Mouse (Mus musculus) R1 (cell line): ENCODE measurements around the gene Faim2.

Source experiments
- DNase-seq: peaks from one replicate; pipeline ENCODE4 v3.0.0-alpha.2; 2018; ENCODE audit warnings: low read depth, low spot score

The Faim2 gene

DNA sequence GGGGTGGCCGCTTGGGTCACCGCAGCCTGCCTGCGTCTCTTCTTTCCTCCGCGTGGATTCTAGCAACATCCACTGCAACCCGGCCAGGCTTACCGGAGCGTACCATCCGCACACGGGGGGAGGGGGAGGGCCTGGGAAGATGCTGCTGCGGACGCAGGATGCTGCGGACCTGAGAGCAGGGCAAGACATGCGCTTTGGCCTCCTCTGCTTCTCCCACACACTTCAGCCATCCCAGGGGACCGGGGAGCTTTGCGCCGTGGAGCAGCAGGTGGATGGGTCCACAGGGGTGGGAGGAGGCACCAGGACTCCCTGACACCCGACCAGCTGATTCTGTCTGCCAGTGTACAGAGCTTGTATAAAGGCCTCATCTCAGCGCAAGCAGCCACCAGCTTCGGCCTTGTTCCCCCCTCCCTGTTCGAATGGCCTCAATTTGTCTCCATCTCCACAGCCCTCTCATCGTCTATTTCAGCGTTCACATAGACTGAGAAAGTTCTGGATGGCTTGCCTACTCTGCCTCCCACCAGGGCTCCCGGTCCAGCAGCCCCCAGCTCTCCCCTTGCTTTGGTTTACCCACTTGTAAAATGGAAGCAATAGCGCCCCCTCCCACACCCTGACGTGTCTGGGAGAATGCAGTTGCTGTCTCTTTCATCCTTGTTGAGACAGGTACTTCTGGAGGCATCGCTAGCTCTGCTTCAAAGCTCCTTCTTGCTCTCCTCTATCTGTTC, at the start of gene Faim2:
Gene Faim2 (minus strand): TSS at position 537 of the 725 bp plus-strand sequence.
- peak; percentile 36 for DNase-seq

DNA sequence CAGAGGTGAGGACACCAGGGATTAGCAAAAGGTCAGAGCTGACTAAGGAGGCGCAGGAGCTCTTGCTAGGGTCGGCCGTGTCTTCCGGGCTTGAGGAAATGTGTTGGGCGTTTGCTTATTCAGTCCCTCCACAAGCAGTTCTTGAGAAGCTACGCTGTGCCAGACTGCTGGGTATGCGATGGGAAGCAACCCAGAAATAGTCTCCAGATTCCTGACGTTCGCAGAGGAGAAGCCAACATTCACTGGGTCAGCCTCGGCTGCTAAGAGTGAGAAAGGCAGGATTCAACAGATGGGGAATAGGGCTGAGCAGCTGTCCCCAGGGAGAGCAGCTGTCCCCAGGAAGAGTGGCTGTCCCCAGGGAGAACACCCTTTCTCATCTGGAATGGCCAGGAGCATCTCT, 41.2 kb upstream of the Faim2 start:
- no peak for DNase-seq

DNA sequence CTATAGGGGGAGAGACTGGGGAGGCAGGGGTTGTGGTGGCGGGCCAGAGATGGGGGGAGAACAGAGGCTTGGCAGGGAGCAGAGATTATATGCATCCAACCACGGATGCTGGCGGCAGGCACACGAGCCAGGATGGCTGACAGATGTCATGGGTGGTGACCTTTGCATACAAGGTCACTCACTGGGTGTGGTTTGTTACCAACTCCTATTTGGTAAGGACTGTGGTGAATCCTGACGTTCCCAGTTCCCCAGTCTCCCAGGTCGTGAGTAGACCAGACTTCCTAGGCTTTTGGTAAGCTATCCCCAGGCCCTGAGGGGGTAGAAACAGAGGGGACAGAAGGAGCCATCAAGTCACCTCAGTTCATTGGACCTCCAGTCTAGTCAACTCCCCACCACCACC, 40.7 kb upstream of the Faim2 start:
- DNase-seq: no peak

DNA sequence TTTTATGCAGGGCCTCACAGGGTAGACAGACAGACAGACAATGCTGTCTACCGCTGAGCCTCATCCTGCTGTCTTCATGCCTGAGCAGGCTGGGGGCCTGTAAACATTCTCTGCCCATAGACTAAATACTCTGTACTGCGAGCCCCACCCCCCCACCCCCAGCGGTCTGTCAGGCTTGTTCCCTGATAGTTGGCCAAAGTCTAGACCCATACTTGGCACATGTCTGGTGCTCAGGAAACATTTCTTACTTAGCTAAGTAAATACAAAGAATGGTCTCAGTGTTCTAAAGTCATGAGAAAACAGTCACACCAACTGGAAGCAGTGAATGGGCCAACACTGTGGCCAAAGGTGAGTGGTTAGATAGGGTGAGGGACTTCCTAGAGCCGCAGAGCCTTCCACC, 39.4 kb upstream of the Faim2 start:
- no peak for DNase-seq

DNA sequence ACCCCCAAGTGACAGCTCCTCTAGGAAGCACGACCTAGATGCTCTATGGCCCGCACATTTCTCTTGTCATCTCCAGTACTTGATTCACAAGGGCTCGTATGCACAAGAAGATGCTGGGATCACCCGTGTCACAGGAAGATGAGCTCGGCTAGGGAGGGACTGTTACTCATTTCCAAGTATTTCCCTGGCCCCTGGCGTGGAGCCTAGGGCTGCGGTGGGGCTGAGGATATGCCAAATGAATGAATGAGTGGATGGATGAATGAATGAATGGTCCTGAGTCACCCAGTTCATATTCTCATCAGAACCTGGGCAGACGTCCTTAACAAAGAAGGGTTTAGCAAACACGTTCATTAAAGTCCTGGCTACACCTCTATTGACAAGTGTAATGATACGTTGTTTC, 32.3 kb upstream of the Faim2 start:
- DNase-seq: no peak

DNA sequence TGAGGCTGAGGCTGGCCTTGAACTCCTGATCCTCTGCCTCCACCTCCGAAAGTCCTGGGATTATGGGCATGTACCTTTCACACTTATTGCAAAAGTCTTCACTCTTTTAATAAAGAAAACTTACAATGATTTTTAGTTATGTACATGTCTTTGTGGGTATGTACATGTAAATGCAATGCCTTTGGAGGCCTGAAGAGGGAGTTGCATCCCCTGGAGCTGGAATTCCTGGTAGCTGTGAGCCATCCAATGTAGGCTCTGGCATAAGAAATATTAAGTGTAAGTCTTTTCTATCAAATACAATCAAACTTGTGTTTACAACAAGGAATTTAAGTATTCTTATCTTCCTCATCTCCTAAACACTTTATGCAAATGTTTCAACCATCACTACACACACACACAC, 31.0 kb upstream of the Faim2 start:
- peak; percentile 40 for DNase-seq

DNA sequence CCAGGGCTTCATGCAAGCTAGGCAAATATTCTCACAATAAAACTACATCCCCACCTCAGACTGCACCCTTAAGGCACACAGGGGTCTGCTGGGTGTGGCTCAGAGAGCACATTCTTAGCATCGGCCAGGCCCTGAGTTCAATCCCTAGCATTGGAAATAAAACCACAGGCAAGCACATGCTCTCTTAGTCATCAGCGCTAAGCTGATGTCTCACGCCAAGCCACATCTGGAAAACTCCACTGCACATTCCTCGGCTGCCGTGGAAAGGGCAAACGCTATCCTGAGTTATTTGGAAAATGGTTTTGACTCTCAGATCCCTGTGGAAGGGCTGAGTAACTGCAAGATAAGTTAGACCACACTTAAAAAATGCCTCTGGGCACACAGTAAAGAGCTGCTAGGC, 25.8 kb upstream of the Faim2 start:
- DNase-seq: peak; percentile 71

DNA sequence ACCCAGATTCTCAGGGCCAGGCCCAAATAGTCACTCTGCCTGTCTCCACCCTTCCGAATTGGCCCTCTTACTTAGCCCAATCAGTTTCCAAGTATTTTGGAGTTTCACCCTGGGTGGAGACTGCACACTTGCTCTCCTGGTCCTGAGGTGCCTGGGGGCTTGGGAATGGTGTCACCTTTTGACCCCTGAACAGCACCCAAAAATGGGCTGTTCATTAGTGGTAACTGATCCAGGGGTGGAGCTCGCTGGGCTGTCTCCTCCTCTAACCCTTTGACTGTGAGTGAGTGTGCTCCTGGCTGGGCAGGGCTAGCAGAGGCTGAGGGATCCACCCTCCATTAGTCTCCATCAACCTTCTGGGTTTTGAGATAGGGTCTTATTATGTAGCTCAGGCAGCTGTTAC, 21.9 kb upstream of the Faim2 start:
- peak; percentile 18 for DNase-seq

DNA sequence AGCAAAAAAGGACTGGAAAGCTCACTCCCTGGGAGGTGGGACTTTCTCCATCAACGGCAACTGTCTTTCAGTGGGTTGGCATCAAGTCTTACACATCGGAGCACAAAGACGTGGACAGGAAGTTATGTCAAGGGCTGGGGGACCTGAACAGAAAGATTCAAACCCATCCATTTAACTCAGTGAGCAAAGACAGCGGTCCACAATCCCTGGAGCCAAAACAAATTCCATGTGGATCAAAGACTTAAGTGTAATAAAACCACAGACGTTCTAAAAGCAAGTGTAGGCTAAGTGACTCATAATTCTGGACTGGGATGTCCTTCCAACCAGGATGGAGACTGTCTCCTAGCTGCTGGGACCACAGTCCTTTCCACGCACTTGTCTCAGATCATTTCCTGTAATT, 19.8 kb upstream of the Faim2 start:
- no peak for DNase-seq

DNA sequence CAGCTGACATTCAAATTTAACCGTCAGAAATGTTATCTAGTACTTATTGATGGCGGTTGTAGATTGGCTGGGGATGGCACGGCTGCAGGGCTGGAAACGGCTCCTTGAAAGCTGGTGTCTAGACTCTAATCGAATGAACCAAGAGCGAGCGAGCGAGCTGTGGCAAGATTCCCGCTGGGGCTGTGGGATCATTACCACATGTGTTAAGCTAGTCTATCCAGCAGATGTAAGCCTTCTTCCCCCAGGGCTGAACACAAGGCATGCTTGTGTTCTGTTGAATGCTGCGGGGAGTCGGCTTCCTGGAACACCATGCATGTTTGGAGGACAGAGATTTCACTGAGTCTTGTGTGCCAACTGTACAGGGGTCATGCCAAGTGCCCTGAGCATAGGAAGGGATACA, 18.6 kb upstream of the Faim2 start:
- DNase-seq: no peak

DNA sequence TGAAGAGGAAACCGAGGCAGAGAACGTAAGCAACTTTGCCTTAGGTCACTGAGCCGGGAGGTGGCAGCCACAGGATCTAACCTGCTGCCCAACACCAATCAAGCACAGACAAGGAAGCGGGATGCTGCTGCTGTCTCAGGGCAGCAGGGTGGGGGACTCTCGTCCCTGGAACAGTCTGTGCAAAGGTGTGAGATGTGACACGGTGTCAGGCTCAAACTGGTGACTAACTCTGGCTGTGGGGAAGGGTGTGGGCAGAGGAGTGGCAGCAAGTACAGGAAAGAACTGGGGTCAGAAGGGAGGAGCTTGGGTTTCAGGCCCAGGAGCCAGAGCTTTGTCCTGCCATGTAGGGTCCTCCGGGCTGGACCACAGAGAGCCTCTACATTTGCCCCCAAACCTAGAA, 16.1 kb upstream of the Faim2 start:
- no peak for DNase-seq

DNA sequence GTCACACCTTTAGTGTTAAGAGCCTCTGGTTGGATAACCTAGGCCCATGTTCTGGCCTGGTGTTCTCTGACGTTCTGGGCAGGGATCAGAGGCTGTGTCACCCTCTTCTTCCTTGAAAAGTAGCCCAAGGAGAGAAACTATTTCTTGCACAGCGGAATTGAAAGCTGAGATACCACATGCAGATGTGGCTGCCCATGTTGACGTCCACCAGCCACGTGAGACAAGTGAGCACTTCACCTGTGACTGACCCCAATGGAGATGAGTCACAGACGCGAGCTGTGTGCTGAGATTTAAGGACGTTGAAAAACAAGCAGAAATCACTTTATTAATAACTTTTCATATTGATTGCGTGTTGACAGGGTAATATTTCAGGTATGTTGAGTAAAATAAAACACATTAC, 11.9 kb upstream of the Faim2 start:
- no peak for DNase-seq

DNA sequence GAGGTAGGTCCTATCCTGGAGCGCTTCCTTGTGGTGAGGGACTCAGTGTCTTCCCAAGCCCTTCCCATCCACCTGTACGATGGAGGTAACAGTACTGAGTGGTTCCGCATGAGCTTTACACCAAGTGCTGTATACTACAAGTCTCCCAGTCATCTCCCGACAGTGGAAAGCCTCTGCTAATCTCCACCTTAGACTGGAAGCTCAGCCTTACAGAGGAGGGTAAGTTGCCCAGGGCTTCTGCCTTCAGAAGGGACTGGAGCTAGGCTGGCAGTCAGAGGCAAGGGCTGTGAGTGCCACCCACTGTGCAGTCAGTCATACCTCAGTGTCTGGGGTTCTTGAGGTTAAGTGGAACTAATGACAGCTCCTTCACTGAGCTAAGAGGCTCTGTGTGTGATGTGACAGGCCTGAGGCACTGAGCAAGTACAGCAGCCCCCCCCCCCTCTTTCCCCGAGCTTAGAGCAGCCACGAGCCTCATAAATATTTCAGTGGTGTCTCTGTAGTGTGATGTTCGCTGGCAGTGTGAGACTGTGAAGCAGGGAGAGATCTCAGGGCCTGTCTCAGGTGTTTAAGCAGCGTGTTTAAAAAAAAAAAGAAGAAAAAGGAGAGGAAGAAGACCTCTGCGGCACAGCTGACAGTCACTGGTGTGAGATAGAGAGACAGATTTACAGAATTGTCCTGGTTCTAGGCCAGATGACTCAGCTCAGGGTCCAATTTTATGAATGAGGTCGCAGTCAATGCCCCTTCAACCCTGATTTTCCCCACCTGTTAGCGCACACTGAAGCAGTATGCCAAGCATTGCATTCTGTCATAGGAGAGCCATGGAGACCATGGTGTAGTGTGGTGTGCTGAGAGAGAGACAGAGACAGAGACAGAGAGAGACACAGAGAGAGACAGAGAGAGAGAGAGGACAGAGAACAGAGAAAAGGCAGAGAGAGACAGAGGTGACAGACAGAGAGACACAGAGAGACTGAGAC, 9.2 kb upstream of the Faim2 start:
- DNase-seq: no peak

DNA sequence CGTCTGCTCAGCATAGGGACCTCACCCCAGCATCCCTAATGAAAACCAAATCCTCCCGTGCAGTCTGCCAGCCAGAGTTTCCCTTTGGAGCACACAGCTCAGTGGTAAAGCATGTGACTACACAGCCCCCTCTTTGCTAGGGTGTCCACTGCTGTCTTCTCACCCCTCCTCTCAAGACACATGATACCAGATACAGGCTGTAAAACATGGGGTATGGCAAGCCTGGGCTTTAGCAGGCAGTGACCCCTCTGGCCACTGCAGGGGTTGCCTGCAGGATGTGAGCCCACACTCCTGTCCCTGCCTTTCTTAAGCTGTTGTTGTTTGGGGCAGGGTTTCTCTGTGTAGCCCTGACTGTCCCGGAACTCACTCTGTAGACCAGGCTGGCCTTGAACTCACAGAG, 4.1 kb upstream of the Faim2 start:
- DNase-seq: no peak

DNA sequence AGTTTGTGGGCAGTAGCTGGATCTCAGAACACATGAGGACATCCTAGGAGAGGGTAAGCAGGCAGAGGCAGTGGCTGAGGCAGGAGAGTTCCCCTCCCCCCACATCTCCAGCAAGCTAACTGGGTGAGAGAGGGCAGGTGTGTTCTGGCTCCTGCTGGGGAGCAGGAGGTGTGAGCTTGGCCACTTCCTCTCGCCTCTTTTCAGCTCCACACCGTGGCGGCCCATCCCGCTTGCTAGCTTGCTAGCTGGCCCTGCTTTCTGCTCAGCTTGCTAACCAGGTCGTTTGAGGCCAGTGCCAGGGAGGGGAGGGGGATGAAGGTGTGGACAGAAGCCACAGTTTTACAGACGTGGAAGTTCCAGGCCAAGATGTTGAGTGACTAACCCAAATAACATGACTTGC, 3.2 kb upstream of the Faim2 start:
- DNase-seq: peak; percentile 23

DNA sequence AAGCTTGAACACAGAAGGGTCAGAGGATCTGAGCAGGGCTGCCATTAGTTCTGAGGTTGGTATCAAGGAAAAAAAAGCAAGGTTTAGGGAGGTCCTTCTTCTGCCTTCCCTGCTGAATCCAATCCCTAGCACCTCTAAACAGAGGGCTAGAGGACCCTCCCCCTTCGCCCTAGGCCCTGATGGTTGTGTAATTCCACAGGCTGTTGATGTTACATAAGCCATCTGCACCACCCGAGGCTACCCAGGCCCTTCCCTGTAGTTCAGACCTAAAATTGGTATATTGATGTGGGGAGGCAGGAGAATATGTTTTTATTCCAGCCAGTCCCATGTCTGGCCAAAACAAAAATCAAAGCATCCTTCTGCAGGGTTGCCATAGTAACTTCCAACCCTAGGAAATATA, 1.3 kb downstream of the Faim2 start:
- no peak for DNase-seq

DNA sequence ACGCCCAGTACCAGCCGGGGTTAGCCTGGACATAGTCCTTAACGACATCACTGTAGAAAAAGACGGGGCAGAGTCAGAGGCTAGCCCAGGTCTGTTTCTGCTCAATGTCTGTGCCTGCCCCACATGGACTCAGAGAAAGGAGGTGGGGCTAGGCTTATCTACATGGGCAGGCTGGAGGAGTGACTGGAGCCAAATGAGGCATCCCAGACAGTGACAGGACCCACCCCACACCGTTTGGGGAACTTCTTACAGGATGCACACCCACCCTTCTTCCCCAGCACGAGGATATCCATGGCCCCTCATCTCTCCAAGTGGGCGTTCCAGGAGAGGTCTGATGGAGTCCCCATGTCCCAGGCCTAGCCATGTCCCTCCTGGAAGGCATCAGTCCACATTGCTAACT, 7.7 kb downstream of the Faim2 start:
- DNase-seq: no peak

DNA sequence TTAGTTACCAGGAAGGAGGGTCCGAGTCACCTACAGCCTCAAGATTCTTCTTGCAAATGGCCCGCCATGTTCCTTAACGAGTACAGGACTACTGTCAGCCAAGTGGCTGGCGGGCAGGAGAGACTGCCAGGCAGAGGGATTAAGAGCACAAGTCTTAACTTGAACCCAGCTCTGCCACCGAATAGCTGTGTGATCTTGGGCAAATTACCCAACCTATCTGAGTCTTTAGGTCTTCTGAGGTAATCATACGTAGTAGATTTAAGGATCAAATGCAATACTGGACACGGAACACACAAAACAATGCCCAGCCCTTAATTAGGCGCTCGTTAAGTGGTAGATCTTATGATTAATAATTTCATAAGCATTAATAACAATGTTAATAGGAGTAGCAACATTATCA, 8.3 kb downstream of the Faim2 start:
- DNase-seq: no peak

DNA sequence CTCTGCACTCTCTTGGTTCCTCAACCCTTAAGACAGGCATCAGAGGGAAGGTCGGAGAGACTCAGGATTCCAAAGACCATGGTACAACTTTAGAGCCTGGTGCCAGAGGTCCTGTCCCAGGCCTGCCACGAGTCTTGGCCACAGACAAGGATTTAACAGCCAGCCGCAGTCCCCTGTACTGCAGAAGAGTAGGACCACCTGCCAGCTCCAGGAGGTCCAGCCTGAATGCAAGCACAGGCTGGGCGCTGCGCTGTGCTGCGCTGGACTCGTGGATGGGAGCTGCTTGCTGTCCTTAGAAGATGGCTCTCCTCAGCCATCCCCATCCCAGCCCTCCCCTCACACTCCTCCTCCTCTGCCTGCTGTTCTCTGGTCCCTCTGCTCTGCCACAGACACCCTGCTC, 10.2 kb downstream of the Faim2 start:
- no peak for DNase-seq

DNA sequence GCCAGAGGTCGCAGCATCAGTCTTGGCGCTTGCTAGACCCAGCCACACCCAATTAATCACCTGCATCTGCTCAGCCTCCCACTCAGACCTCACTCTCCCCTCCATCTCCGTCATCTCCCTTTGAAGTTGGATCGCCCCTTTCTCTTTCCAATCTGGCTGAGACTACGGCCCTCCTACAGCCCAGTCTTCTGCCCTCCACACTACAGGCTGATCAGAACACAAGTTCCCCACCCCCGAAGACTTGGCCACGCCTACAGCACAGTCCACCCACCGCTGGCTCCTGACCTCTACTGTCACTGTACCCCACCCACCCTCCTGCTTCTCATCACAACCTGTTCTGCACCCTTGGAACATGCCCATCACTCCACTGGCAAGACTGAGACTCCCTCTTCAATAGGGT, 11.2 kb downstream of the Faim2 start:
- DNase-seq: no peak

DNA sequence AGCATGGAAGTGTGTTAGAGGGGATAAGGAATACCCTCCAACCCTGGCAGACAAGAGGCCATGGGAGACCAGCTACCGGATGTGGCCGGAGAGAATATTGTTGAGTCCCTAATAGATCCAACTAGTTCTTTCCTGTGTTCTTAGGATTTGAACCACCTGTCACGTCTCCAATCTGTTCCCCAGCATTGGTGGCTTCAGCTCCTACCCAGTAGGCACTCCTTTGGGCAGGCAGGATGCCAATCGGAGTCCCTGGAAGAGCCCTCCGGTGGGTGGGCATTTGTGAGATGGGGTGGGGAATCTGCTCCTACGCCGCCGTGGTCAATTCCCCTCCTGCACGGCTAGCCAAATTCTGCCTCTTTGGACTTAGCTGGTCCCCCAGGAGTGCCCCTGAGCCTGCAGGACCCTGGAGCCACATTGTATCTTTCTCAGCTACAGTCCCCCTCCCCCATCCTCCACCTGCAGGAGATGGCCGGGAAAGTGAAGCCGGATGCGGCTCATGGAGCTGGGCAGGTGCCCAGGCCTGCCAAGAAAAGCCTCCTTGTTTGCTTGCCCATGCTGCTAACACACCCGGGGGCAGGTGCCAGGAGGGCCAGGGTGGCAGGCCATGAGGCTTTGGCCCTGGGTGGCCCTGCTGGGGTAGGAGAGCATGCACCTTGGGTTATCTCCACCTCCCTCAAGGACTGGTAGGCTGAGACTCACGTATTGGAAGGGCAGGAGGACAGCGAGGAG, 16.0 kb downstream of the Faim2 start:
- no peak for DNase-seq

DNA sequence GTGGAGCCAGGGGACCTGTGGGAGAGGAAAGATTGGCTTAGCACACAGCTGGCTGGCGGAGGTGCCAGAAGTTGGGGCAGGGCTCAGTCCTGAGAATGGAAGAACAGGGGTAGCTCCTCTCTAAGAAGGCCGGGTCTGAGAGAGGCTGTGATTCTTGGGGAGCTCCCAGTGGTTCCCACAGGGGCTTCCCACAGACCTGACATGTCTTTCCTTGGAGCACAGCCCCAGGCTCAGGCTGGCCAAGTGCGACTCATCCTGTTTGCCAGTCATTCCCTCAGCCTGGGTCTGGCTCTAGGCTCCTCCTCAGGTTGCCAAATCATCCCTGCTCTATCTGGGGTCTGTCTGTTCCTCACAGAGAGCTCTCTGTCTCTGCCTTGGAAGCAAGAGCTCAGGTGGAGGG, 17.3 kb downstream of the Faim2 start:
- no peak for DNase-seq
